Mouse (Mus musculus) G1E (cell line): Measurements from ENCODE around the gene Pbx4.

Experiments
- CTCF ChIP-seq: IDR thresholded peaks from 2 replicates; pipeline ENCODE4 v1.5.1; 2012; ENCODE audit warnings: low read depth, low read length, inconsistent platforms, mixed read lengths
- GATA1 ChIP-seq: IDR thresholded peaks from 2 replicates; pipeline ENCODE4 v1.6.1; 2012; ENCODE audit warnings: borderline replicate concordance, low read length, inconsistent platforms, mixed read lengths
- GATA2 ChIP-seq: IDR thresholded peaks from 2 replicates; pipeline ENCODE4 v1.6.1; 2012; ENCODE audit warnings: low read depth, low read length, inconsistent platforms, borderline replicate concordance
- POLR2AphosphoS5 ChIP-seq: IDR thresholded peaks from 2 replicates; pipeline ENCODE4 v1.6.1; 2012; ENCODE audit warnings: low read depth, low read length, inconsistent platforms; ENCODE audit not compliant: insufficient replicate concordance
- TAL1 ChIP-seq: conservative IDR thresholded peaks from 2 replicates; pipeline ENCODE4 v1.6.1; 2012; ENCODE audit warnings: low read depth, low read length, inconsistent platforms, mixed read lengths

GRCm38 (mm10) chr8:69821971-69822385 is 10.3 kb upstream of the Pbx4 start:
- TF ChIP-seq CTCF, result no peak
- no peak for TF ChIP-seq GATA1
- TF ChIP-seq TAL1, result no peak
- TF ChIP-seq POLR2AphosphoS5, result no peak
- no peak for TF ChIP-seq GATA2
